Mouse (Mus musculus) urinary bladder, postnatal 10 days (tissue): Measurements from ENCODE around the gene Mybphl.

Experiments
- DNase-seq: peaks from one replicate; pipeline ENCODE4 v3.0.0; 2022; ENCODE audit warnings: low spot score

The Mybphl gene

GRCm38 (mm10) chr3:108364270-108364995 lies at the start of gene Mybphl:
Mybphl (plus strand) TSS chr3:108364911.
- DNase-seq: no peak

GRCm38 (mm10) chr3:108318517-108318916 lies 46.2 kb upstream of the Mybphl start:
- DNase-seq: no peak

DNA sequence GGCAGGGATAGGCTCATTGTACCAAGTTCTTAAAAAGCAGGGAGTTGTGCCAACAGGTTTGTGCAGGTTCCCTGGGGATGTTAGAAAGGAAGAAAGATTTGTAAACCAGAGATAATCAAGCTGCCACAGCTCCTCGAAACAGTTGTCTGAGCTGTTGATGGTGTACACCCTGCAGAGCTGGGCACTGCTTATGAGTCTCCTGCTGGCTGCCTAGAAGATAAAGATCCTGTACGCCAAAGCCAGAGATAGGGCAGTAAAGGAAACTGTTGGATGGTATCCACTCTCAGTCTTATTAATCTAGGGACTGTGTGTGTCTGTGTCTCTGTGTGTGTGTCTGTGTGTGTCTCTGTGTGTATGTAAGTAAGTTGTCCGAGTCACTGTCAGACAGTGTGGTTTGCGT lies 43.0 kb upstream of the Mybphl start:
- no peak for DNase-seq

DNA sequence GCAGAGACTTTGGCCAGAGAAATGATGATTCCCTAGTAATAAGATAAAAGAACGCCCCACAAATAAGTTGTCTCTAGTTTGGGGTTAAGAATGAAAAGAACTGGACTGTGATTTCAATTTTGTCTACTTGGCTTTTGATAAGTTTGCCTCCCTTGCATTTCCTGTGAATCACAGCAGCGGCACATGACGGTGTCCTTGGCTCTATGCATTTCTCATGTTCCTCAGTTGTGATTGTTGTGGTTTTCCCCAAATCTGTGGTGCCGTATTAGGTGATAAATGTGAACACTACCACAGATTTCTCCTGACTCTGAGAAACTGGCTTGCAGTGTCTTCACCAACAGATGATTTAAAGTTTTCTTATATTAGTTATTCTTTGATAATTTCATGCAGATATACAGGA lies 42.6 kb upstream of the Mybphl start:
- no peak for DNase-seq

GRCm38 (mm10) chr3:108322962-108323361 lies 41.7 kb upstream of the Mybphl start:
- DNase-seq: no peak

DNA sequence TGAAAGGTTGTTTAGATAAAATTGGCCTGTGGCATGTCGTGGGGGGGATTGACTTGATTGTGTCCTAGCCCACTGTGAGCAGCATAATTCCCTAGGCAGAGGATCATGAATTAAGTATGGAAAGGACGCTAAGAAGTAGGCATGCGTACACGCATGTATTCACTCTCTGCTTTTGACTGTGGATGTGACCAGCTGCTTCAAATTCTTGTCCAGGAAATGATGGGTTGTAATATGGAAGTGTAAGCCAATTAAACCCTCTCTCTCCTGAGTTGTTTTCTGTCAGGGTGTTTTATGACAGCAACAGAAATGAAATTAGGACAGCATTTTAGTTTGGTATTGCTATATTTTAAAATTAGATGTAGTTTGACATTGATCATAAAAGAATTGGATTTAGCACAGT lies 39.9 kb upstream of the Mybphl start:
- DNase-seq: no peak

GRCm38 (mm10) chr3:108325521-108325920 lies 39.2 kb upstream of the Mybphl start:
- no peak for DNase-seq

- no peak for DNase-seq
These were observed 37.4 kb upstream of the Mybphl start for GRCm38 (mm10) chr3:108327275-108327674.

- no peak for DNase-seq
These were observed 36.8 kb upstream of the Mybphl start for GRCm38 (mm10) chr3:108327916-108328315.

DNA sequence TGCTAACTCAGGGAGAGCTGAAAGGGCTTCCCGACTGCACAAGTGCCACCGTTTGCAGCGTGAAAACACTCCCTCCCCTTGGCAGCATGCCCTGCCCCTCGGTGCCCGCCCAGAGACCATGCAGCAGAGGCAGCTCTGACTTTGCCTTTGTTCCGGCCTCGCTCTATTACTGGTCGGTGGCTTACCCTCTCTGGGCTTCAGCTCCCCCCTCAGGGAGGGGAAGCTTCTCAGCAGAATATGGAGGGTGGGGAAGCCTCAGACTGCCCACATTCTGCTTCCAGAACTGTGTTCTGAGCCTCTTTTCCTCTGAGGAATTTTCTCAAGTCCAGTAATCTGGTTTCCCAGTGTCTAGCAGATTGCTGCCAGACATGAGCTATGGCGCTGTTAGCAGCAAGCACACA lies 36.3 kb upstream of the Mybphl start:
- DNase-seq: no peak

DNA sequence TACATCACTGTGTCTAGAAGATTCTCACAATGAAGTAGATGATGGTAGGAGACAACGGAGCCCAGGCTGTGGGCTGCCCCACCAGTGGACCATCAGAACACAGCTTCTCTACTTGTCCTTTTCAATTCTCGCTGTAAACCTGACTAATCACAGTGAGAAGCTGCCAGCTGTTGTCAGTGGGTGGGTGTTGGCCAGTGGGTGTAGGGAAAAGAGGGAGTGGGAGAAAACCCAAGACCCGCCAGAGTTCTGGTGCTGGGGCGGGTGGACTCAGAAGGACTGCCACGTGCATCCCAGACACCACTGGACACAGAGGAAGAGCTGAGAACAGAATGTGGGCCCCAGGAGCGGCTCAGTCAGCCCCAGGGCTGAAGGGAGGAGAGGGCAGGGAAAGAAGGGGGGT lies 33.9 kb upstream of the Mybphl start:
- DNase-seq: no peak

DNA sequence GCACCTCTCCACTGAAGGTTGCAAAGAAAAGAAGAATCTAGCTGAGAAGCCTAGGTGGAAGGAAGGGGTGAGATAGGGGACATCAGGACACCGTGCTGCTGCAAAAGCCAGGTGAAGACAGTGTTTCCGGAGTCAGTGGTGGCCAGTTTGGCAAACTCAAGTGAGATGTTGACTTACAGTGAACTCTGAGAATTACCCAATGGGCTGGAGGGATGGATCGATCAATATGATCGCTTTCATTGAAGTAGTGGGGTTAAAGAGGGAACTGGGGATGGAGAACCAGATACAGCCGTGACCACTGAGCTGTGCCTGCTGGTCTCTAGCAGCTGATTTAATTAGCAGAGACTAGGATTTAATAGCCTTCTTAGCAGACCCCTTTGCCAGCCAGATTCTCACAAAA lies 27.8 kb upstream of the Mybphl start:
- DNase-seq: no peak

DNA sequence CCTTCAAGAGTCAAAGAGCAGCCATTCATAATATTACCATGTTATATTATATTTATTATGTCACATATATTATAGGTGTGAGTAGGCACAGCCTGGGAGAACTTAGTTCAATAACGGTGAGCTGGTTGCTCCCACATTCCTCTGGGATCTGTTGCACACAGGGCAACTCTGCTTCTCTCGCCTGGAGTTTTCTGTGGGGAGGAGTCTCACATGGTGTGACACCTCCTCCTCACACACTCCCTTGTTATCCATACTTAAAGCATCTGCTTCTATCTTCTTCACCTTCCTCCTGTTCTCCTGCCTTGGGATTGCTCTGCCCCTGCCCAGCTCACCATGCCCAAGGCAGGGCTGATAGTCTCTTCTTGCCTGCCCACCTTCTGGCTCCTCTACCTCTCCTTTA lies 23.7 kb upstream of the Mybphl start:
- DNase-seq: no peak

DNA sequence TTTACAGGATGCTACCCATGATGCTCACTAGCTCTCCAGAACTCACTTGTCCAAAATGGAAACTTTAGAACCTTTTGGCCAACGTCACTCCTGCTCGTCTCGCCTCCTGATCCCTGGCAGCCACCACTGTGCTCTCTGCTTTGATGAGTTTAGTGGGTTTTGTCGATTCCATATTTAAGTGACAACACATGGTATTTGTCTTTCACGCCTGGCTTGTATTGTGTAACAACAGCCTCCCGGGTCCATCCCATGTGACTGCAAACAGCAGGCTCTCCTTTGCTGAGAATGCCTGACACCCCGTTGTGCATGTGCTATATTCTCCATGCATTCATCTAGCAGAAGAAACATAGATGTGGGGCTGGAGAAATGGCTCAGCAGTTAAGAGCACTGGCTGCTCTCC lies 22.5 kb upstream of the Mybphl start:
- DNase-seq: no peak

DNA sequence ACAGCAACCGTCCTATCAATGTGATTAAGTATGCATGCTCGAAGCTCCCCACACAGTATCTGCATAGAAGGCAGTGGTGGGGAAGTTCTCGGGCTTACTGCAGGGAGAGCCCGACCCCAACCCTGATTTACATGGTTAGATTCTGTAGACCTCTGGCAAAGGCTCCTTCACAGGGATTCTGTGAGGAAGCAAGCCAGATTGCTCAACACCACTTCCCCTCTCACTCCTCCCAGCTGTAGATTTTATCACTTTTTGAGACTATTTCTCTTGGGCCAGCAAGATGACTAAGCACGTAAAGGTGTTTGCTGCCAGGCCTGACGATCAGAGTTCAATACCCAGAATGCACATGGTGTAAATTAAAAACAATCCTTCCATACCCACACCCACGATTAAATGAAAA lies 18.9 kb upstream of the Mybphl start:
- DNase-seq: no peak

GRCm38 (mm10) chr3:108348376-108348775 lies 16.3 kb upstream of the Mybphl start:
- no peak for DNase-seq

GRCm38 (mm10) chr3:108355245-108355644 lies 9.5 kb upstream of the Mybphl start:
- no peak for DNase-seq

DNA sequence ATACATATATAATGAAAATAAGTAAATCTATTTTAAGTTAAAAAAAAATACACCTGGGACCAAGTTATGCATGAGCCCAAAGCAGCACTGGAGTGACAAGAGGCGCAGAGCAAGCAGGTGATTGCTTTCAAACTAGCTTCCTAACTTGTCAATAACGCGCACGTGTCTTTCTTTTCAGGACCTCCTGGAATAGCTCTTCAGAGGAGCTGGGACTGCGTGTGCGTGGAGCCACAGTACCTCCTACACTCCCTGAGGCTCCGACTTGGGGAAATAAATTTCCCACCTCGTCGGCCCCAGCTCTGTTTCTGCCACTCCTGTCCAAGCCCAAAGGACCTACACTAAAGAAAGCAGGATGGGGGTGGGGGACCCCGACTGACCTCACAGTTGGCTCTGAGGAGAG lies 7.7 kb upstream of the Mybphl start:
- DNase-seq: no peak

GRCm38 (mm10) chr3:108358445-108358844 lies 6.3 kb upstream of the Mybphl start:
- DNase-seq: no peak

- no peak for DNase-seq
These were observed 3.8 kb upstream of the Mybphl start for GRCm38 (mm10) chr3:108360894-108361293.

DNA sequence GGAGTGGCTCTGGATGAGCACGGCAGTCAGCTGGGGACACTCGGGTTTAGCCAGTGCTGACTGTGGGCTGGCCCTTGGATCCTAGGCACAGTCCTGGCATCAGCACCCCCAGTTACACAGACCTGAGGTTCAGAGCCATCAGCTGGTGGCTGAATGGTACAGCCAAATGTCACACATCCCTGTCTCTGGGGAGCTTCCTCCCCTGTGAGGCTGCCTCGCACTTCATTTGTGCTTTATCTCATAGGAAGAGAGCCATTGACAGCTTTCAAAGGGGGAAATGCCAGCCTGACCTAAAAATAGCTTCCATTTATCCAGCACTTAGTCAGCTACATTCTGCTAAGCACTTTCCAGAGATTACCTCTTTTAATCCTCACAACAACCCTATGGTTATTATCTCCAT lies 1.1 kb upstream of the Mybphl start:
- no peak for DNase-seq

- DNase-seq: no peak
These were observed 2.5 kb downstream of the Mybphl start for GRCm38 (mm10) chr3:108367173-108367572.

DNA sequence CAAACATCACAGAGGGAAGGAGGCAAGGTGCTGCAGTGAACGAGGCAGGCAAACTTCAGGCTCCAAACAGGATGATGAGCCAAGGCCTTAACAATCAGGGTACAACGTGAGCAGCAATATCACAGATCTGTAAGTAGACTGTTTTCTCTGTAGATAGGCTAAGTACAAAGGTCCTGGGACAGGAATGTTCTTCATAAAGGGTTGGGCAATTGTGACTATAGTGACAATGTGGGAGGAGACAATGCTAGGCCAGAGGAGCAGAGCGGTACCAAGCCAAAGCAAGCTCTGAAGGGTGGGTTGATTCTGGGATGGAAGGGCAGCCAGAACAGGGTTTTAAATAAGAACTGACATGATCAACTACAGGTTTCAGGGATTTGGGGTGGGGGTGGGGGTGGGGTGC lies 3.1 kb downstream of the Mybphl start:
- no peak for DNase-seq

DNA sequence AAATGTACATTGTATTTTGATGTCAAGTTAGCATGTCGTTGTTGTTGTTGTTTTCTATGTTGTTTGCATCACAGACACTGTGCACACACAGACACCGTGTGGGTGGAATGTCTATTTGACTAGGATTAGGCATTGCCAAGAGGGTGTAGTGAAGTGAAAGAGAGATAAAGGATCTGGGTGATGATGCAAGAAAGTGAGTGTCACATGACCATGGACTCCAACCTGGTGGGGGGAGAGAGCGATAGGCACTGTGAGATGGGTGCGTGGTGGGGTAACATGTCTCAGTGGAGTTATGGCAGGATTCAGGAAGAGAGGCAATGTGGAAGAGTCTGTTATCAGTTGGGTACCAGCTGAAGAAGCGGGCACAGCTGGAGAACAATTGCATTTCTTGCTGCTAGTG lies 4.0 kb downstream of the Mybphl start:
- no peak for DNase-seq

DNA sequence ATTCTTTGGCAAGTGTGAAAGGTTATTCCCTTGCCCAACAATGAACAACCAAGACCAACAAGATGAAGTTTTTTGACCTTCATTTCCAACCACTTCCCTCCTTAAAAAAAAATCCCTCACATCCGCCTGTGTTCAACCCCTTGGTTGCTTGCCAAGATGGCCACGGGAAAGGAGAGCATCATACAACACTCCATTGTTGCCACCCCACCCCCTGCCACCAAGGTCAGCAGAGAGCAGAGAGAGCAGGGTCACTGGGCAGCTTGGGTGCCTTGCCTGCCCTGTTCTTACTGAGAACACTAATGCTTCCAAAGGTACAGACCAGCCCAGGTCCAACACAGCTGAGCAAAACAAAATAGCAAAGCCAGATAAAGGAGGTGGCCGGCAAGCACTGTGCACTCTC lies 7.6 kb downstream of the Mybphl start:
- DNase-seq: no peak
